Mouse (Mus musculus) E14TG2a.4 (cell line): ENCODE measurements at regions not wholly inside any gene's neighbourhood (a gene's known extent, or its start where the extent isn't known, plus 50 kb on each side); places are given as distances from the start of the nearest gene placed in this dataset.
A peak's percentile ranks its signal among the peaks of the same experiment; 100 is the strongest.

Source experiments
- H3K27me3 ChIP-seq: 2 replicates; pipeline ENCODE4 v1.6.1; 2014; ENCODE audit warnings: low read length, control low read depth; ENCODE audit not compliant: insufficient read depth
- H3K36me3 ChIP-seq: 2 replicates; pipeline ENCODE4 v1.6.1; 2014; ENCODE audit warnings: low read length, control low read depth; ENCODE audit not compliant: insufficient read depth
- H3K4me1 ChIP-seq: replicated peaks from 2 replicates; pipeline ENCODE4 v1.6.1; 2014; ENCODE audit warnings: low read depth, low read length, control low read depth
- H3K4me3 ChIP-seq: replicated peaks from 2 replicates; pipeline ENCODE4 v1.5.1; 2014; ENCODE audit warnings: mild to moderate bottlenecking, low read length
- H3K9me3 ChIP-seq: 2 replicates; pipeline ENCODE4 v1.6.1; 2014; ENCODE audit warnings: low read length, control low read depth
- CTCF ChIP-seq: conservative IDR thresholded peaks from 2 replicates; pipeline ENCODE4 v1.5.1; 2014; ENCODE audit warnings: low read length
- NANOG ChIP-seq: IDR thresholded peaks from 2 replicates; pipeline ENCODE4 v1.6.1; 2014; ENCODE audit warnings: borderline replicate concordance, low read length, mixed read lengths
- POU5F1 ChIP-seq: IDR thresholded peaks from 2 replicates; pipeline ENCODE4 v1.6.1; 2014; ENCODE audit warnings: low read length, borderline replicate concordance

DNA sequence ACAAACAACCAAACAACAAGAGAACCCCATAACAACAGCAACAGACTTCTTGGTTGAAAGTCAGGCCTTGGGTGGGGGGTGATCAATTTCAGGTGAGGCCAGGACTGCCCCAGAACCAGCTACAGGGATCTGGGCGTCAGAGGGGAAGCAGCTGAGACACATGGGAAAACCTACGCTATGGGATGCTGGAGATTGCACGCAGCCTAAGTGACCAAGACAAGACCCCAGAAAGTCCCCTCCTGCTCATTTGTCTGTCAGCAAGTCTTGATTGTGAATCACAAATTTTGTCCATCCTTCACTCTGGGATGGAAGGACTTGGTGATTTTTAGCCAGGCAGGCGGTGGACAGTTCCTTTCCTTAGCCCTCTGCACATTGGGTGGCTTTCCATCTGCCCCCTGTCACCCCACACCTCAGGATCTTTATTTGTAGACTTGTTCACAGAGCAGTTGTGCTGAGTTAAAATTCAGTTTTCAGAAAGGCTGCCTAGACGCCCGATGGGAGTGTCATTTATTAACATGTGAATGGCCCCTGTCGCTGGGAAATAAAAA lies 330.9 kb upstream of the Dio3 start:
- Histone ChIP-seq H3K9me3 (peaks cover 14% of the 10 kb centered on the region), H3K4me1 (peaks cover 72% of the 10 kb centered on the region), H3K36me3 (no peaks in the 10 kb centered on the region), H3K27me3 (no peaks in the 10 kb centered on the region), H3K4me3 (peak overlapping the region; percentile 74)
- TF ChIP-seq CTCF: no peak
- TF ChIP-seq POU5F1: no peak
- no peak for TF ChIP-seq NANOG

DNA sequence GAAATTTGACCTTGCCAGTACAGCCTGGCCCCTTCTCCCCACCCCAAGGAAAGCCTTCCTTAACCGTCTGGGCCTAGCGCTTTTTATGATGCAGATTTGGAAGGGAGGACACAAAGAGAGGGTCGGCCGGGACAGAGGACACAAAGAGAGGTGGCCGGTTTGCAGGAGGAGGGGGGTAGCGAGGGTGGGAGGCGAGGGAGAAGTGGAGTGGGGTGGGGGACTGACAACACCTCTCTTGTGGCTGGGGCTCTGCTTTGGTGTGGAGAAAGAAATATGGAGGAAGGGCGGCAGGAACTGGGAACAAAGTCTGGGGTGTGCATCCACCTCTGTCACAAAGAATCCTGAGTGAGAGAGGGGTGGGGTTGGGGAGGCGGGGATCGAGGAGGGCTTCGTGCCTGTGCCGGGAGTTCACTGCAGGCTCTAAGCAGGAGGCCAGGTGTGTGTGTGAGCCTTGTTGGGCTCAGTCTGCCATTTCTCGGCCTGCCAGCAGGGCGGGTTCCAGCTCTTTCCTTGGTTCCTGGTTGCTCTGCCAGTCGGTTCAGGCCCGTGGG lies 330.4 kb upstream of the Dio3 start:
- no peak; the same call in 1 of the 2 replicates for TF ChIP-seq NANOG
- TF ChIP-seq CTCF: peak; percentile 16
- peak; percentile 79 for TF ChIP-seq POU5F1
- Histone ChIP-seq H3K4me1 (peaks cover 72% of the 10 kb centered on the region), H3K27me3 (no peaks in the 10 kb centered on the region), H3K4me3 (peak overlapping the region; percentile 79), H3K9me3 (peaks cover 8% of the 10 kb centered on the region), H3K36me3 (no peaks in the 10 kb centered on the region)

DNA sequence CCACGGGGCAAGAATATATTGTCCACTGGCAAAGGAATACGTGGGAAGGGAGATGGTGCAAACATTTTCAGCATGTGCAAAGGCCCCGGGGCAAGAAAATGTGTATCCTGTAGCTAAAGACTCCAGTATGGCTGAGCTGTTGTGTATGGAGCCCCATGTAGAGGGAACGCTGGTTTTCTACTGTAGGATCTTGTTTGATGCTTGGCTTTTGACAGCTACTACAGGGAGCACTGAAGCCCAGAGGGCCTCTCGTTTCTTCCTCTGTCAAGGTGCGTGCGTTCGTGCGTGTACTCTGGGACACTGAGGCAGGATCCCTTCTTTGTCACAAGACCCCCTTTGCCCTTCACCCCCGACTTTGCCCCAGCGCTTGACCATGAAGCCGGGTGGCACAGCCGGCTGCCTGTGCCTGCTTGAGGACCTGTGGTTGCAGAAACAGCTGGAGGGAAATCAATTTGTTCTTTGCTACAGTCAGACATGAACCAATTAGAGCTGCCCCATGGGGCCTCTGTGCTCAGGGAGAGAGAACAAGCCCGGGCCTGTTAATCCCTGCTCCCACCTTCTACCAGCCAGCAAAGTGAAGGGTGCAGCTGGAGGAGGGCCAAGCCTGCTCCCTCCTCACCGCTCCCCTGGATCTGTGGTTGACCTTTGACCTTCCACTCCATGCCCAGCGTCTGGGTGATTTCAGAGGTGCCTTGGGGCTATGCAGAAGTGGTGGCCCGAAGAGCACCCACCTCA lies 329.5 kb upstream of the Dio3 start:
- H3K36me3 ChIP-seq: no peaks in the 10 kb centered on the region
- H3K27me3 ChIP-seq: no peaks in the 10 kb centered on the region; the same call in 1 of the 2 replicates
- no peak for TF ChIP-seq POU5F1
- TF ChIP-seq CTCF: no peak
- no peak for TF ChIP-seq NANOG
- H3K9me3 ChIP-seq: no peaks in the 10 kb centered on the region
- H3K4me3 ChIP-seq: peak overlapping the region; percentile 79
- peaks cover 72% of the 10 kb centered on the region for H3K4me1 ChIP-seq

DNA sequence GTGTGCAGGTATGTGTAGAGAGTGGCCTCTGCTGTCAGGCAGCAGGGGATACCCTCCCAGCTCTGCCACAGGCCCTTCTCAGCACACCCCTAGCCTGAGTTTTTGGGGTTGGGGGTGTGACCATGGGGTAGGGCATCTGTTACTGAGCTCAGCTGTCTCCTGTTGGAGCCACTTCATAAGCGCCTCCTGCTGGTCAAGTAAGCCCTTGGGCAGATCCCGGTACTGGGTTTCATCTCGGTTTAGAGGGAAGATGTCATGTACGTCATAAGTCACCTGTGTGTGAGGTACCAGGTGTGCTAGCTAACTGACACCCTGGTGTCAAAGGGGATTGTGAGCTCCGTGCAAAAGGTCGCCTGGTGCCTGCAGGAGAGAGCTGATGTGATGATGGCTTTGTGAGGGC lies 328.2 kb upstream of the Dio3 start:
- TF ChIP-seq NANOG (no peak), POU5F1 (no peak), CTCF (peak; percentile 69)
- no peaks in the 10 kb centered on the region for H3K36me3 ChIP-seq
- H3K9me3 ChIP-seq: no peaks in the 10 kb centered on the region
- H3K27me3 ChIP-seq: no peaks in the 10 kb centered on the region; the same call in 1 of the 2 replicates
- peak overlapping the region; percentile 79 for H3K4me3 ChIP-seq
- H3K4me1 ChIP-seq: peaks cover 64% of the 10 kb centered on the region

DNA sequence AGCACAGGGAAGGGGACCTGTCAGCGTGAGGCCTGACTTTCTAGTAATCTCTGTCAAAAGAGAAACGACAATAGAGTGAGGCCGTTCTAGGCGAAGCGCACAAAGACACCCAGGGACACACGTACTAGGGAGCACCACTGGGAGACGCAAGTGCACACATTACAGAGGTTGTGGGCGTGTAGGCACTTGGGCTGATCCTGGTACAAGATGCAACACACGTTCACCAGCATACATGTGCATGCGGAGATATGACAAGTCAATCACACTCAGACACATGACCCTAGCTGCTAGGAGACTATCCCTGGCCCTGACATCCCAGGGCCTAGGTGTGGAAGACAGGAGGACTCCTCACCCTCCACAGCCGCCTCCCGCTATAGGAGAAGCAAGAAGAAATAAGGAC lies 327.4 kb upstream of the Dio3 start:
- peaks cover 56% of the 10 kb centered on the region for H3K4me1 ChIP-seq
- no peaks in the 10 kb centered on the region for H3K36me3 ChIP-seq
- TF ChIP-seq POU5F1: no peak
- no peak for TF ChIP-seq NANOG

DNA sequence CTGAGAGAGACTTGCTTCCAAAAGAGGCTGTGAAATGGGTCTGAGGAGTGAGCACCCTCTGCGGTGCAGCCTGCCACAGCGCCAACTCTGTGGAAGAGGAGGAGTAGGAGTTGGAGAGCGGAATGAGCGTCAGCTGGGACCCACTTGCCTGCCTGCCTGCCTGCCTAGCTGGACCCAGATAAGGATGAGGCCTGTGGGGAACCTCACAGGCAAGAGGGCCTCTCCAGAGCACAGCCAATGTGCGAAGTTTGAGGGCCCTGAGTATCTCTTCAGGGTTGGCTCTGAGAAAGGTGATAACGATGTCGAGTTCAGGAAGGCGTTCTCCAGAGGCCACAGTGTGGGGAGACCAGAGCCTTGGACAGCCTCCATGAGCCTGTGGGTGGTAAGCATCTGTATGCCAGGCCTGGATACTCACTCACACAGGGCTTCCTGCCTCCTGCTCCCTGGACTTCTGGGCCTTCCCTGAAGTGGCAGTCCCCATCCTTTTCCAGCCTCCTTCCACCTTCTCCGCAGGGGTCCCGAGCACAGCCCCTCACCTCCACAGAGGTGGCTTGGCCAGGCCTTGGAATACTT lies 326.9 kb upstream of the Dio3 start:
- Histone ChIP-seq H3K27me3 (no peaks in the 10 kb centered on the region; the same call in 1 of the 2 replicates), H3K9me3 (no peaks in the 10 kb centered on the region), H3K36me3 (no peaks in the 10 kb centered on the region), H3K4me3 (peak overlapping the region; percentile 49), H3K4me1 (peaks cover 51% of the 10 kb centered on the region)
- TF ChIP-seq CTCF (no peak), POU5F1 (no peak), NANOG (no peak)

More for the DNA sequence above, 327.4 kb upstream of the Dio3 start:
- no peaks in the 10 kb centered on the region; the same call in 1 of the 2 replicates for H3K27me3 ChIP-seq
- H3K9me3 ChIP-seq: no peaks in the 10 kb centered on the region
- H3K4me3 ChIP-seq: peak overlapping the region; percentile 49

DNA sequence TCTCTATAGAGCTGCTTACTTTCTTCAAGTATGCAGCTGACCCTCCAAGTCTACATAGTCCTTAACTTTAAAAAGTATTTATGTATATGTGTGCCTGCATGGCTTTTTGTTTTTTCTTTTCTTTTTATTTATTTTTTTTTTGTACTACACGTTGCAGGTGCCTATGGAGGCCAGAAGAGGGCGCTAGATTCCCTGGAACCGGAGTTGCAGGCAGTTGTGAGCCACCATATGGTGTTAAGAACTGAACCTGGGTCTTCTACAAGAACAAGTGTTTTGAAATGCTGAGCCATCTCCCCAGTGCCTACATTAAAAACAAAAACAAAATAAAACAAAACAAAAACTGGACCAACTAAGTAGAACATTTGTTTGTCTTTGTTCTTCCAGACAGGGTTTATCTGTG lies 325.9 kb upstream of the Dio3 start:
- peaks cover 44% of the 10 kb centered on the region for H3K4me1 ChIP-seq
- no peak overlapping the region for H3K4me3 ChIP-seq
- no peaks in the 10 kb centered on the region for H3K9me3 ChIP-seq
- H3K27me3 ChIP-seq: no peaks in the 10 kb centered on the region; the same call in 1 of the 2 replicates
- TF ChIP-seq POU5F1: no peak
- TF ChIP-seq CTCF: peak; percentile 75
- TF ChIP-seq NANOG: no peak
- H3K36me3 ChIP-seq: no peaks in the 10 kb centered on the region

DNA sequence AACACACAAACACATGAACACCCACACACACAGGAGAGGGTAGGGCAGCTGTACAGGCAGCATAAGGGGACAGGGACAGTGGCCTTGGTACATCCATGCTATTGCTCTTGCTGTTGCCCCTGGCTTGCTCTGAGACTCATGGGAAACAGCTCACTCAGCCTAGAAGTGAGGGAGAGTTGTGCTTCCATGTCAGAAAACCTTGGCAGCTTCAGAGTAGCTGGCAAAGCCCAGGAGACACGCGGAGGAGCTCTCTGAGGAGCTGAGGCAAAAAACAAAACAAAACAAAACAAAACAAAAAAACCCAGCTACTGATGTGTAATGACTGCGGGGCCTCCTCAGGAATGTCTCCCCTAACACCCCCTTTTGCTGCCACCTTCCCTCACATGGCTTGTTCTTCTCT lies 321.6 kb upstream of the Dio3 start:
- peaks cover 3% of the 10 kb centered on the region; the same call in 1 of the 2 replicates for H3K27me3 ChIP-seq
- H3K4me1 ChIP-seq: peaks cover 13% of the 10 kb centered on the region
- TF ChIP-seq POU5F1: no peak
- no peak for TF ChIP-seq NANOG
- TF ChIP-seq CTCF: no peak
- H3K9me3 ChIP-seq: peaks cover 8% of the 10 kb centered on the region; the same call in 1 of the 2 replicates
- no peak overlapping the region for H3K4me3 ChIP-seq
- H3K36me3 ChIP-seq: no peaks in the 10 kb centered on the region
